Mouse (Mus musculus): Measurements from ENCODE around the gene Gm11042.

Gm11042 gene

DNA sequence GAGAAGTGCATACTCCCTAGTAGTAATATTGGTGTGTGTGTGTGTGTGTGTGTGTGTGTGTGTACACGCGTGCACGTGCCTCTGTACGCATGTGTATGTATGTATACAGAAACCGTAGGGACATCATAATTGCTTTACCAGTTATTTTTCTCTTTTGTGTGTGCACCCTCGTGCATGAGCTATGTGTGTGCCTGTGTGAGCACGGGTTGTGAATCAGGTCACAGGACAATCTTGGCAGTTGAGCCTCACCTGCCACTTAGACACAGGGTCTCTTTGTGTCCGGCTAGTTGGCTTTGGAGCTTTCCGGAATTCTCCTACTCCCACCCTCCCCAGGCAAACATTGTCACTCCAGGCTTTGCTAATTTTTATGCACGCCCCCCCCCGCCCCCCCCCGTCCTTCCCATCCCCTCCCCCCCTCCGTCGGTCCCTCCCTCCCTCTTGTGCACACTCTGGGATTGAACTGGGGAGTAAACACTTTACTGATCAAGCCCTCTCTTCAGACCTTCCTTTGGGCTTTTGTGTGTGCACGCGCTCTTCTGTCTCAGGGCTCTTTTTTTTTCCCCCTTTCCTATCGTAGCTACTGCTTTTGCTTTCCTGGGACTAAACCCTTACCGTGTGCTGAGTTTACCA lies at the start of gene Gm11042:
Gm11042 (minus strand) TSS at position 51 of the 630 bp plus-strand sequence.
- no peak for DNase-seq

- DNase-seq: no peak
Measured at GRCm38 (mm10) chr12:74364477-74364876, 48.3 kb upstream of the Gm11042 start.

- DNase-seq: no peak
Measured at GRCm38 (mm10) chr12:74363076-74363475, 46.9 kb upstream of the Gm11042 start.

- no peak for DNase-seq
Measured at GRCm38 (mm10) chr12:74362453-74362852, 46.3 kb upstream of the Gm11042 start.

DNA sequence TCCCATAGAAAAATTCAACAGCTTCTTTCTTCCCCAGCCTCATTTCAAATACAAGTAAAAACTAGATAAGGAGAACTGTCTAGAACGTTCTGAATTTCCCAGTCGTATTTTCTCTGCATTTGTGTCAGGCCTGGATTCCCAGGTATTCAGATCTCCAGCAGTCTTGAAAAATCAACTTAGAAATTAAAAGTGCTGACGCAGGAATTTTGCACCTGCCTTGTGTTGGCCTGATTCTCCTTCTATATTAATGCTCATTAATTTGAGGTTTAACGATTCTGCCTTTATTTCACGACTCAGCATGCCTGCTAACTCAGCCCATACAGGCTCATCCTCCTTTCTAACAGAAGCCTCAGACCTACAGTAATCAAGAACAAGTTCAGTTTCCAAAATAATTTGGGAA lies 43.6 kb upstream of the Gm11042 start:
- DNase-seq: no peak

DNA sequence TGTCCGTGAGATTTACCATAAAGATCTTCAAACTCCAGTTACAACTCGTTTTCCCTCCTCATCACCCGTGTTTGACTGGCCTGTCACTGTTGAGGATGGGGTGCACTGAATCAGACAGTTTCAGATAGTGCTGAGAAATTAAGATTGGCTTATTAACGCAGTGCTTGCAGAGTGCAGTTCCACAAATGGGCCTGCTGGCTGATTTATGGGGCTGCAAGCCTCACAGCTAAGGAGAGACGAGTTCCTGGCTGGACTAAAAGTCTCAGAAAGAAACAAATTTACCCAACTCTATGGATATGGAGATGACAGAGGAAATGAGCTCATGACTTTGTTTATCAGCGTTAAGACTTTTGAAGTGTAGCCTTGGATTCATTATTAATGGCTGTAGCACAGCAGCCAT lies 41.6 kb upstream of the Gm11042 start:
- no peak for DNase-seq

DNA sequence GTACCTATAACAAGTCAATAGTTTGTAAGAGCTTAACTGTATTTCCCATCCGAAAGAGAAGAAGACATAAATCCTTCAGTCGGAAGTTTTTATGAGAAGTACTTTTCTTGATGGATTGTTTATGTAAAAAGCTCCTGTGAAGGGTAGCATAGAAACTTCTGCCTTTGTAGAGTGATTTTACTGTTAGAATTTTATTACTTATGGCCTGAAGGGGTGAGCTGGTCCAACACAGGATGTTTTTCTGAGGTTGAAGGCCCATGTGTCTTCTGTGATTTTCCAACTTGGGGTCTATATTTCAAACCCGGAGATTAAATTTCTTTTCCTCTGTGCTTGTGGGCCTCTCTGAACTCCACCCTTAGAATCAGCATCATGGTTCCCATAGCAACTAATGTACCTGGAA lies 26.5 kb upstream of the Gm11042 start:
- DNase-seq: no peak

DNA sequence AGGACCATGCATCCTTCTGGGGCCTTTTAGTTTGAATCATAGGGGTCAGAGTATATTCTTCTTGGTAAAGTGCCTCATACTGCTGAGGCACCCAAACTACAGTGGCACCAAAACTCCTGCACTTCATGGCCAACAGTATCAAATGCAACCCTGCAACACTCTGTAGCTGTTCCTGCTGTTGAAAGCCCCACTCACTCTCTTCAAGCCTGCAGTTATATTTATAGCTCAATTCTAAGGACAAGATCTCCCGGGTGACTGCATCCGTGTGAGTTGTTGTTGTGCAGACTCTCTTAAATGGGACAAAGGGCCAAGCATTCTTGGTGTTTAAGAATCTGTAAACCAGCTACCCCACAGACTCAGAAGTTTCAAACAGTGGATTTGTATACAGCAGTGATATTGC lies 23.9 kb upstream of the Gm11042 start:
- DNase-seq: no peak

GRCm38 (mm10) chr12:74333706-74334105 lies 17.5 kb upstream of the Gm11042 start:
- no peak for DNase-seq

- peak; percentile 65 for DNase-seq
Measured at GRCm38 (mm10) chr12:74333016-74333415, 16.8 kb upstream of the Gm11042 start.

DNA sequence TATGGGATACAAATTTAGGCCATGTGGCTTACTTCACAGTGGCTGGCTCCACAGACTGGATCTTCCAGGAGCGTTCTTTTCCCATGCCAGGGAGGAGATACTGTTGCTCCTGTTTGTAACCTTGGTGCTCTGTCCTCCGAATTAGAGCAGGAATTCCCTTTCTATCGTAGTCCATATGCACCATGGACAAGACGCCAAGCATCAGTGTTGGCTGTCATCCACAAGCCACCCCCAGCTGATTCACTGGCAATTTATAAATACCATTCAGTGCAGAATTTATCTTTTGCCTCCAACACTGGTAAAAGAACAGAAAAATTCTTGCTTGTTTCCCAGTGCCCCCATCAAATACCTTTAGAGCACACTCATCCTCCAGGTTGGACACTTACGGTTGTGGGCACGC lies 13.6 kb upstream of the Gm11042 start:
- DNase-seq: no peak

DNA sequence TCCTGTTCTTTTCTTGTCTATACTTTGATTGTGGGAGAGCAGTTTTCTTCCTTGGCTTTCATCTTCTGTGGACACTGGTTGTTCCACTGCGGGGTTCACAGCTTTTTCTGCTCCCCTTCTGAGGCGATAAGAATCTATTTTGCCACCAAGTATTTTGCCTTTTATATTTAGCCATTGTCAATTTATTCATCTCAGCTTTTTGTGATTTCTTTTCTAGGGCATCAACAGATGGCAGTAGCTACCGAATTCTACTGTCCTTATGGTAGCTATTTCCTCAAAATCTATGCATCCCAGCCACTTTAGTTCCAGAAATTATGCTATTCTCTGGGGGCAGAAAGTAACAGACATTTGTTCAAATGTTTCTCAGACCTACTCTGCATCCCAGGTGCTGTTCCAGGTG lies 10.4 kb upstream of the Gm11042 start:
- no peak for DNase-seq

DNA sequence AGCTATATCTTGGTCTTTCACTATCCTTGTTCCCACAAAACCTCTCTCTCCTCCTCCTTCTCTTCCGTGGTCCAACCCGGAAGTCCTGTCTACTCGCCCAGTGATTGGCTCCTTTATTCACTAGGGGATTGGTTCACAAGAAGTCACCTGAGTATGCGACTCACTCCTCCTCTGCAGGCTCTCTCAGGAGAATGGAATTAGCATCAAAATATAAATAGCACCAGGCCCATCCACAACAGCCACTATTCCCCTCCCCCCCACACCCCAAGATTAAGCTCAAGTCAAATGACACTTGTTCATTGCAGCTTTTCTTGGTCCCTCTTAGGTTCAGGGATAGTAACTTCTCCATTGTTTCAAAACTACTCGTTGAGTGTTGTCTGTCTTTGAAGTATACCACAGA lies 5.8 kb upstream of the Gm11042 start:
- no peak for DNase-seq

DNA sequence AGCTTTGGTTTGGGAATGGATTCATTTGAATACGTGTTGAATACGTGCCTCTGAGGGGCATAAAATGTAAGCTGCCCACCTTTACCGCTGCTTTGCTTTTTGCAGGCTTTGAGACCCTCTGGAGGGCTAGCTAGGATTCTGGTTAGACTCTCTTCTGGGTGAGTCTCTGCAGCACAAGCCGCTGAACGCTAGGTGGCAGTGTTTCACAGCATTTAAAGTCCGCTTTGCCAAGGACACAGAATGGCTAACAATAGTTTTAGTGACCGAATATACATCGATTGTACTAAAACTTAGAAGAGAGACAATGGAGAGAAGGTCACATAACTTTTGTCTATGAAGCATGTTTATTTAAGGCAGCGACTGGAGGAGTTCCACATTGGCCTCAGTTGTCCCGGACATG lies 4.1 kb upstream of the Gm11042 start:
- peak; percentile 72 for DNase-seq

GRCm38 (mm10) chr12:74316989-74317759 lies 980 bp upstream of the Gm11042 start:
- peak; percentile 86 for DNase-seq

DNA sequence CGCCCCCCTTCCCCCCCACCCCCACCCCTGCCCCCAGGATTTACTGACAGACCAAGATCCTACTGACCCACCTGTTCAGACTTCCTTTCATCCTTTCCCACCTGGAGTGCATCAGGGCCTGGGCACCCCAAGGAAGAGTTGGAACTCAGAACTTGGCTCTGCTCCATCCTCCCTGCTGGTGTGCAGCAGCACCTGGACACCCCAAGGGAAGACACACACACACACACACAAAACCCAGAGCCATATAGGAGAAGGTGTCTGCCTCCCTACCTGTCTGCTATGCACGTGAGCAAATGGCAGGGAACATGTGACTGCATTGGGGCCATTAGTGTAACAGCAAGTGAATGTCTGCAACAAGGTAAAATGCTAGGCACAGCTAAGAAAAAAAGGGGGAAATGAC lies 973 bp downstream of the Gm11042 start:
- no peak for DNase-seq

DNA sequence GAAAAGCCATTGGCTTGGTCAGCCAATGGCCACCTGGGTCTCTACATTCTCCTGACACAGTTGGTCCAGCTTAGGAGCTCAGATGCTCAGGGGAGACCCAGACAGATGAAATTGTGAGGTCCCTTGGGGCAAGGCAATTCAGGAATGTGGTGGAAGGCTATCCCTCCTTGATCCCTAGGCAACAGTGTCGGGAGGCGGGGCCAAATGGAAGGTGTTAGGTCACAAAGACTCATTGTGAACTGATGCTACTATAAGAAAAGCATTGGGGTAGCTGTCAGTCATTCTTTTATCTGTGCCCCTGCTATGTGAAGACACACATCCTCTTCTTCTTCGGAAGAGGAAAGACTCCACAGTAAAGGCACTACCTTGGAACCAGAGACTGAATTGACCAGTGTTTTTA lies 3.6 kb downstream of the Gm11042 start:
- DNase-seq: no peak

DNA sequence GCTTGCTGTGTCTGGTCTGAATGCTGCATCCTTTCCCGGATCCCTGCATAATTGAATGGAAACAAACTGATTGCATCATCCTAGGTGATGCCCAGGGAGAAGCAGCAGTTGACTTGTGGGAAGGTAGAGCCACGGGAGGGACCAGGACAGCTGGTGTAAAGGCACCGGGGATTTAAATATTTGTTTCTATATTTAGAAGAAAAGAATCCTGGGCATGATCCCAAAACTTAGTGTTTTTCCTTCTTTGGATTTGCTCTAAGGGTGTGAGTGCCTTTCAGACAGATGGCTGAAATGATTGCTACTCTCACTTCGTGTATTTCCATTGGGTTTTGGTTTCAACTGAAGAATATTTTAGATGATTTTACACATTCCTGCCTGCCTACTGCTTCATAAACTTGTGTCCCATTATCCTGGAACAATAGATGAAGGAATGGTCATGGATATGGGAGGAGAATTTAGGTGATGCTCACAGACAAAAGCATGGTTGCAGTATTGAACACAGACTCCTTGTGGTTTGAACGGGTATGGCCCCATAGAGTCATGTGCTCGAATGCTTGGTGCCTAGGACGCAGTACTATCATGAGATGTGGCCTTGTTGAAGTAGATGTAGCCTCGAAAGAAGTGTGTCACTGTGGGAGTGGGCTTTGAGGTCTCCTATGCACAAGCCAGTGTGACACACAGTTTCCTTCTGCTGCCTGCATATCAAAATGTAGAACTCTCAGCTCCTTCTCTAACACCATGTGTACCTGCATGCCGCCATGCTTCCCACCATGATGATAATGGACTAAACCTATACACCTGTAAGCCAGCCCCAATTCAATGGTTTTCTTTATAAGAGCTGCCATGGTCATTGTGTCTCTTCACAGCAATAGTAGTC lies 12.5 kb downstream of the Gm11042 start:
- no peak for DNase-seq

- no peak for DNase-seq
Measured at GRCm38 (mm10) chr12:74301559-74301958, 14.6 kb downstream of the Gm11042 start.

DNA sequence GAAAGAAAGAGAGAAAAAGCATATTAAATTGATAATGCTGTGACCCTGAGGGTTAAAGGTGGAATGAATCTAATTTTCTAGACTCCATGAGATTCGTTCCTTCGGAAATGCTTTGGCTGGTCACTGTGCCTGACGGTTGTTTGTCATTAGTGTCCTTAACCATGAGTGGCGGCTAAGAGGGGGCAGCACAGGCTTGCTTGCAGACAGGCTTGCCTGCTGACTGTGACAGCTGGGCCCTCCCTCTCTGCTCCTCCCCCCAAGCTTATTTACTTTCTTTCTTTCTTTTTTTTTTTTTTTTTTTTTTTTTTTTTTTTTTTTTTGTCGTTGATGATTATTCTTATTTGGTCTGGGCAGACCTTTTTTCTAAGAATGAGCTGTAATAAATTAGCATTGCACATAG lies 19.8 kb downstream of the Gm11042 start:
- no peak for DNase-seq

DNA sequence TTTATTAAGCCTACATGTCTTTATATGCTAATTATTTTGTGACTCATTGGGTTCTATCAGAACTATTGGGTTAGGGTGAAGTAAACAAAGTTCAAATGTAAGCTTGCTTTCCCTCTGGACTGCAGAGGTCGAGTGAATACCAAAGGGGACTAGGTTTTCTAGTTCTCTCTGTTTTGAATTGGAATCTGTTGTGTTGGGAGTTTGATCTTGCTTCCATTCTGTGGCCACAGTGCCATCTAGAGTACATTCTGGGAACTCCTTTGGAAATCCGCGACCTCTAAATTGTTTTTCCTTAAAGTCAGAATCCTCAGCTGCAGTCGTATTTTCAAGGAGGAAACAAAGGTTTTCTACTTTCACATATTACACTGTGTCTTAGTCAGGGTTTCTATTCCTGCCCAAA lies 22.6 kb downstream of the Gm11042 start:
- peak; percentile 42 for DNase-seq

DNA sequence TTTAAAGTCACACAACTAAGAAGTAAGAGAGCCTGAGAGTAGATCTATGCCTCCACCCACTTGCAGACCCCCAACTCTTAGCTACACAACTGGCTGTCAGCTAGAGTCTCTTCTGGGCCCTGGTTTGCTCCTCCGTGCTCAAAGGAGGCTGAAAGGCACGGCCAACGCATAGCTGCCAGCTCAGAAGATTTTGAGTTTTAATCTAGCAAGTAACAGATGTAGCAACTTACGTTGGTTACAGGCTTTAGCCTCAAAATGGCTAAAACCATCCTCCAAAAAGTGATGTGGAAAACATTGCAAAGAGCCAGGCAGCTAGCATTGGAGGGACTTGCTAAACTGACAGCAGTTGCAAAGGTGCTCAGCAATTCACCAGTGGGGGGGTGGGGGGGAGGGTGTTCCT lies 25.2 kb downstream of the Gm11042 start:
- no peak for DNase-seq

DNA sequence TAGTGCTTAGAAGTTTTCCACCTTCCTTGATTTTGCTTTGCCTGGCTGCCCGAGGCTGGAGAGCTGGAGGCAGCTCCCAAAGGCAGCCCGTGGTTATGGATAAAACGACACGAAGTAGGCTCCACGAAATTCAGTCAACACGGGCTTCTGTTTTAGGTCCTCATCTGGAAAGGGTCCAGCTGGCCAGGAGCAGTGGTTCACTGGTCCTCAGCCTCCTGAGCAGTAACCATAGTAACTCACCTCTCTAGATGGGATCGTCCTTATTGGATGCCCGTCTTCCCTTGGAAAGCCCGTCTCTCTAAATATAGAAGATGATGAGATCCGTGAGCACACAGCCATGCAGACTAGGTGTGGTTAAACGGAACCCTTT lies 31.5 kb downstream of the Gm11042 start:
- DNase-seq: no peak

All from lung, postnatal 10 days (tissue).